Mouse (Mus musculus) liver, embryonic 14.5 days (tissue): ENCODE data around the gene Ralb.

Experiments used
- CTCF ChIP-seq: IDR thresholded peaks from 2 replicates; pipeline ENCODE4 v1.5.1; 2016; ENCODE audit warnings: antibody characterized with exemption, low read depth, control low read depth
- EP300 ChIP-seq: IDR thresholded peaks from 2 replicates; pipeline ENCODE4 v1.6.1; 2016; ENCODE audit warnings: antibody characterized with exemption, low read depth

DNA sequence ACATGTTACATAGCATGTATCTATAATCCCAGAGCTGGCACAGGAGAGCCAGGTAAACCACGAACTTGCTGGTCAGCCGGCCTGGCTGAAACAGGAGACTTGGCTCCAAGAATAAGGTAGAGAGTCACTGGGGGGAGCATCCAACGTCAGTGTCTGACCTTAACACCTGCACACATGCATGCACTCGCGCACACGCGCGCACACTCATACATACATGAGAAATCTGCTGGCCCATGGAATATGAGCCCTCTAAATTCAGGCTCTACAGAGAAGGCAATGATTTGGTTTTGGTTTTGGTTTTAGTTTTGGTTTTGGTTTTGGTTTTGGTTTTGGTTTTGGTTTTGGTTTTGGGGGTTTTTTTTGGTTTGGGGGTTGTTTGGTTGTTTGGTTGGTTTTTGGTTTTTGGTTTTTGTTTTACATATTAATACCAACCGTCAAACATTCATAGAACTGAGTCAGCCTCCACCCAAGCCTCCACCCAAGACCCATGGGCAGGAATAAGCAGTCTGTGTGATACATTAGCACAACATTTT is 66.4 kb downstream of the Ralb start:
- TF ChIP-seq CTCF (no peak), EP300 (no peak)
